Mouse (Mus musculus): ENCODE data around the gene Clstn1. TPM values are rescaled to one million over a fixed set of nuclear protein-coding genes. Genes with fewer than 3 reads are reported as not detected.

Clstn1 gene
- polyA plus RNA-seq, 2 experiments: 51.2 to 58.2 TPM

DNA sequence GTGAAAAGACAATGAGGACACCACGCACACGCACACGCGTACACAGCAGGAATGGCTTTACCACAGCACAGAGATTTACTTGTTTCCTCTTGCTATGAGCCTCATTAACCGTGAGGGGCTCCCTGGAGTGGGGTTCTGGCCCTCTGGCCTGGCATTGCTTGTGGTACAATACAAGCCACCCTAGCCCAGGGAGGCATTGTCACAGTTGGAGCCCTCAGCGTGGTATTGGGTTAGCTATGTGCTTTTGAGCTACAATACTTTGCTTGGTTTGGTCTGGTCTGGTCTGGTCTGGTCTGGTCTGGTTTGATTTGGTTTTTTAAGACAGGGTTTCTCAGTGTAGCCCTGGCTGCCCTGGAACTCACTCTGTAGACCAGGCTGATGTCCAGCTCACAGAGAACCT lies 13.3 kb downstream of the Clstn1 start:
- ATAC-seq (ENCODE audit: low FRiP score, low read depth) (no peak), DNase-seq (ENCODE audit: low spot score) (no peak)
- H3K4me1 ChIP-seq (ENCODE audit: control insufficient read depth, insufficient read depth, low read length): peaks cover 12% of the 10 kb centered on the region
- no peaks in the 10 kb centered on the region for H3K36me3 ChIP-seq (ENCODE audit: control insufficient read depth, insufficient read depth, low read length)
- WGBS: 89% methylated on average over 6 of the region's 6 CpGs
- no peak overlapping the region for H3K27ac ChIP-seq (replicated peaks; ENCODE audit: low read depth, low read length)
- no peaks in the 10 kb centered on the region for H3K27me3 ChIP-seq (ENCODE audit: control insufficient read depth, insufficient read depth, low read length)
- H3K4me2 ChIP-seq (replicated peaks; ENCODE audit: low read depth, low read length, severe bottlenecking): no peak overlapping the region
- no peak overlapping the region for H3K4me3 ChIP-seq (replicated peaks; ENCODE audit: low read length)
- no peaks in the 10 kb centered on the region for H3K9me3 ChIP-seq (ENCODE audit: control insufficient read depth, low read length)
- no peak overlapping the region for H3K9ac ChIP-seq (ENCODE audit: low read depth, low read length, severe bottlenecking)
- TF ChIP-seq POLR2A (IDR thresholded peaks at IDR 0.05; ENCODE audit: borderline replicate concordance, extremely low read depth, insufficient read depth, insufficient read length): no peak

DNA sequence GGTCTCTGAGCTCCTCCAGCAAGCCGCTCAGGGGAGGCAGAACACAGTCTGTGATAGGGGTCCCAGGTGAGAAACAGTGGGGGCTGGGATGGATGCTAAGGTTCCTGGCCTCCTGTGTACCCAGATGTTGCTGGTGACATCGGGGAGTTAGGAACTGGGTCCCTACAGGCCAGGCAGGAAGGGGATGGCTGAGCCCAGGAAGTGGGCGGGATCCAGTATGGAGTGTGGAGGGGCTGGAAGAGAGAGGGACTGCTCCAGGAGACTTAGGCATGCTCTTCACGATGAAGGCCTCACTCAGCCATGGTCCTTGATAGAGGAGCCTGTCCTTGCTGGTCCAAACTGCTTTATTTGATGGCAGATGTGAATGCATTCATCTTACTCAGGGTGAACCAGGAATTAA lies 13.9 kb downstream of the Clstn1 start:
- DNase-seq (ENCODE audit: low spot score) (no peak), ATAC-seq (ENCODE audit: low FRiP score, low read depth) (no peak)
- H3K4me2 ChIP-seq (replicated peaks; ENCODE audit: low read depth, low read length, severe bottlenecking): no peak overlapping the region
- peaks cover 12% of the 10 kb centered on the region for H3K4me1 ChIP-seq (ENCODE audit: control insufficient read depth, insufficient read depth, low read length)
- no peak for TF ChIP-seq POLR2A (IDR thresholded peaks at IDR 0.05; ENCODE audit: borderline replicate concordance, extremely low read depth, insufficient read depth, insufficient read length)
- no peak overlapping the region for H3K27ac ChIP-seq (replicated peaks; ENCODE audit: low read depth, low read length)
- no peak overlapping the region for H3K9ac ChIP-seq (ENCODE audit: low read depth, low read length, severe bottlenecking)
- no peaks in the 10 kb centered on the region for H3K27me3 ChIP-seq (ENCODE audit: control insufficient read depth, insufficient read depth, low read length)
- 84% methylated on average over 4 of the region's 4 CpGs for WGBS
- no peaks in the 10 kb centered on the region for H3K36me3 ChIP-seq (ENCODE audit: control insufficient read depth, insufficient read depth, low read length)
- H3K9me3 ChIP-seq (ENCODE audit: control insufficient read depth, low read length): no peaks in the 10 kb centered on the region
- H3K4me3 ChIP-seq (replicated peaks; ENCODE audit: low read length): no peak overlapping the region

DNA sequence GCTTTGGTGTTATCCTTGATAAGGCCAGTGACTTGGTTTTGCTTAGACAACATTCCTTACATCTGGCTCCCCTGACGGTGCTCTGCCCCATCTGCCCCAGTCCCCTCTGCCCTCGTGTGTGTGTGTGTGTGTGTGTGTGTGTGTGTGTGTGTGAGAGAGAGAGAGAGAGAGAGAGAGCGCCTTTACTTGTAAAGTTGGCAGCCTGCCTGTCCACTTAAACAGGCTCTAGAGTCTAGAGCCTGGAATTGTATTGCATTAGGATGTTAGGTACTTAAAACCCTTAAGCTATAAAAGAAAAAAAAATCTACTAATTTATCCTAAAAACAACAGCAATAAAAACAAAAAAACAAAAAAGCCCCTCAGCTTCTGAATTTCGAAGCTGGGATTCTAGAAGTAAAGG lies 15.2 kb downstream of the Clstn1 start:
- Histone ChIP-seq H3K9me3 (ENCODE audit: control insufficient read depth, low read length) (no peaks in the 10 kb centered on the region), H3K27me3 (ENCODE audit: control insufficient read depth, insufficient read depth, low read length) (no peaks in the 10 kb centered on the region), H3K27ac (replicated peaks; ENCODE audit: low read depth, low read length) (no peak overlapping the region), H3K4me2 (replicated peaks; ENCODE audit: low read depth, low read length, severe bottlenecking) (no peak overlapping the region), H3K36me3 (ENCODE audit: control insufficient read depth, insufficient read depth, low read length) (no peaks in the 10 kb centered on the region), H3K9ac (ENCODE audit: low read depth, low read length, severe bottlenecking) (no peak overlapping the region), H3K4me3 (replicated peaks; ENCODE audit: low read length) (no peak overlapping the region), H3K4me1 (ENCODE audit: control insufficient read depth, insufficient read depth, low read length) (peaks cover 12% of the 10 kb centered on the region)
- DNase-seq (ENCODE audit: low spot score): no peak
- no peak for ATAC-seq (ENCODE audit: low FRiP score, low read depth)
- TF ChIP-seq POLR2A (IDR thresholded peaks at IDR 0.05; ENCODE audit: borderline replicate concordance, extremely low read depth, insufficient read depth, insufficient read length): no peak
- 22% methylated on average over 4 of the region's 4 CpGs for WGBS

DNA sequence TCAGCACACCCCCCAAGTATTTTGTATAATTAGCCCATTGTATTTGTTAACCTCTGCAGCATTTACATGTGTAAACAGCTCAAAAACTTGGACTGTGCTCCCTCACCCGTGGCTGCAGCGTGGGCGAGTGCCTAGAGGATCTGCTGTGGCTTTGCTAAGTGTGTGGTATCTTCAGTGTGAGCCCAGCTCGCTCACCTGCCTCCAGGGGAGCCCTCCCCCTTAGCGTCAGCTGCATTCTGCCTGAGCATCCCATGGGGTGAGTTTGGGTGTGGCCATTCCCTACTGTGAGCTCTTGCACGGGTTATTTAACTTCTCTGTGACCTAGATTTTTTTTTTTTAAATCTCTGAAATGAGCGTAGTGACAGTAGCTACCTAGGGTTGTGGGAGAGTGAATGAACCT lies 16.0 kb downstream of the Clstn1 start:
- Histone ChIP-seq H3K9ac (ENCODE audit: low read depth, low read length, severe bottlenecking) (no peak overlapping the region), H3K4me1 (ENCODE audit: control insufficient read depth, insufficient read depth, low read length) (peaks cover 16% of the 10 kb centered on the region), H3K27me3 (ENCODE audit: control insufficient read depth, insufficient read depth, low read length) (no peaks in the 10 kb centered on the region), H3K4me2 (replicated peaks; ENCODE audit: low read depth, low read length, severe bottlenecking) (no peak overlapping the region), H3K9me3 (ENCODE audit: control insufficient read depth, low read length) (no peaks in the 10 kb centered on the region), H3K36me3 (ENCODE audit: control insufficient read depth, insufficient read depth, low read length) (no peaks in the 10 kb centered on the region), H3K4me3 (replicated peaks; ENCODE audit: low read length) (no peak overlapping the region), H3K27ac (replicated peaks; ENCODE audit: low read depth, low read length) (no peak overlapping the region)
- ATAC-seq (ENCODE audit: low FRiP score, low read depth): no peak
- TF ChIP-seq POLR2A (IDR thresholded peaks at IDR 0.05; ENCODE audit: borderline replicate concordance, extremely low read depth, insufficient read depth, insufficient read length): no peak
- no peak for DNase-seq (ENCODE audit: low spot score)
- WGBS: 56% methylated on average over 7 of the region's 7 CpGs

DNA sequence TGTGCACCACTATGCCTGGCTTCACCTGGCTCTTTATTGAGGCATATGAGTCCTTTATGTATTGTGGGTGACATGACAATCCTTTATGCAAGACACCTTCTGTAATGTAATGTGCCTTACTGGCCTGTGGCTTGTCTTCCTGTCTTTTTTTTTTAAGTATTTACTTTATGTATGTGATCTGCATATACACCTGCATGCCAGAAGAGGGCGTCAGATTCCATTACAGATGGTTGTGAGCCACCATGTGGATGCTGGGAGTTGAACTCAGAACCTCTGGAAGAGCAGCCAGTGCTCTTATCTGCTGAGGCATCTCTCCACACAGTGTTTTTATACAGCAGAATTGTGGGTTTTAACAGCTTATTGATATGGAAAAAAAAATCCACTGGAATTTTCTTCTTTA lies 17.6 kb downstream of the Clstn1 start:
- ATAC-seq (ENCODE audit: low FRiP score, low read depth): no peak
- Histone ChIP-seq H3K4me2 (replicated peaks; ENCODE audit: low read depth, low read length, severe bottlenecking) (no peak overlapping the region), H3K27ac (replicated peaks; ENCODE audit: low read depth, low read length) (no peak overlapping the region), H3K9ac (ENCODE audit: low read depth, low read length, severe bottlenecking) (no peak overlapping the region), H3K4me1 (ENCODE audit: control insufficient read depth, insufficient read depth, low read length) (peaks cover 29% of the 10 kb centered on the region), H3K36me3 (ENCODE audit: control insufficient read depth, insufficient read depth, low read length) (no peaks in the 10 kb centered on the region), H3K9me3 (ENCODE audit: control insufficient read depth, low read length) (no peaks in the 10 kb centered on the region), H3K4me3 (replicated peaks; ENCODE audit: low read length) (no peak overlapping the region), H3K27me3 (ENCODE audit: control insufficient read depth, insufficient read depth, low read length) (no peaks in the 10 kb centered on the region)
- TF ChIP-seq POLR2A (IDR thresholded peaks at IDR 0.05; ENCODE audit: borderline replicate concordance, extremely low read depth, insufficient read depth, insufficient read length): no peak
- 43% methylated on average over 1 of the region's 1 CpGs for WGBS
- no peak for DNase-seq (ENCODE audit: low spot score)

DNA sequence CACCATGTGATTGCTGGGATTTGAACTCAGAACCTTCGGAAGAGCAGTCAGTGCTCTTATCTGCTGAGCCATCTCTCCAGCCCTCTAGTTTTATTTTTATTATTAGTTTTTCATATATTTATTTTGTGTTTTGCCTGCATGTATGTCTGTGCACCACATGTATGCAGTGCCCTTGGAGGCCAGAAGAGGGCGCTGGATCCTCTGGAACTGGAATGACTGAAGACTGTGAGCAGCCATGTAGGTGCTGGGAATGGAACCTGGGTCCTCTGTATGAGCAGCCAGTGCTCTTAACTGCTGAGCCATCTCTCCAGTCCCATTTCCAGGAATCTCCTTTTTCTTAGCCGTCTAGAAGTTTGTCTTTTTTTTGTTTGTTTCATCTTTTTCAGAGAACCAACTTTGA lies 18.2 kb downstream of the Clstn1 start:
- Histone ChIP-seq H3K27me3 (ENCODE audit: control insufficient read depth, insufficient read depth, low read length) (no peaks in the 10 kb centered on the region), H3K9me3 (ENCODE audit: control insufficient read depth, low read length) (no peaks in the 10 kb centered on the region), H3K4me2 (replicated peaks; ENCODE audit: low read depth, low read length, severe bottlenecking) (no peak overlapping the region), H3K4me1 (ENCODE audit: control insufficient read depth, insufficient read depth, low read length) (peaks cover 35% of the 10 kb centered on the region), H3K27ac (replicated peaks; ENCODE audit: low read depth, low read length) (no peak overlapping the region), H3K36me3 (ENCODE audit: control insufficient read depth, insufficient read depth, low read length) (no peaks in the 10 kb centered on the region), H3K9ac (ENCODE audit: low read depth, low read length, severe bottlenecking) (no peak overlapping the region), H3K4me3 (replicated peaks; ENCODE audit: low read length) (no peak overlapping the region)
- WGBS: 84% methylated on average over 3 of the region's 3 CpGs
- no peak for DNase-seq (ENCODE audit: low spot score)
- TF ChIP-seq POLR2A (IDR thresholded peaks at IDR 0.05; ENCODE audit: borderline replicate concordance, extremely low read depth, insufficient read depth, insufficient read length): no peak
- ATAC-seq (ENCODE audit: low FRiP score, low read depth): no peak

All from limb, embryonic 14.5 days (tissue).